Mouse (Mus musculus): Measurements from ENCODE around the gene Tmem59. TPM values are rescaled to one million over a fixed set of nuclear protein-coding genes. Genes with fewer than 3 reads are reported as not detected.

The Tmem59 gene
- polyA plus RNA-seq, 1 experiment from 2014 or later, result 282 TPM

GRCm38 (mm10) chr4:107207016-107207415, 28.8 kb downstream of the Tmem59 start:
- Histone ChIP-seq H3K4me2 (ENCODE audit: low read depth, low read length) (no peak overlapping the region), H3K27ac (ENCODE audit: low read depth) (no peak overlapping the region), H3K9ac (replicated peaks) (no peak overlapping the region), H3K36me3 (replicated peaks; ENCODE audit: insufficient read depth, low read length) (peaks cover 29% of the 10 kb centered on the region), H3K9me3 (ENCODE audit: low read length) (no peaks in the 10 kb centered on the region), H3K4me1 (ENCODE audit: insufficient read depth) (peaks cover 5% of the 10 kb centered on the region), H3K4me3 (ENCODE audit: low read depth, low read length) (no peak overlapping the region), H3K27me3 (ENCODE audit: insufficient read depth, low read length) (no peaks in the 10 kb centered on the region)
- TF ChIP-seq EP300 (IDR thresholded peaks at IDR 0.05; ENCODE audit: low read depth), result no peak
- no peak for TF ChIP-seq CTCF (IDR thresholded peaks at IDR 0.05; ENCODE audit: low read depth)
- WGBS (ENCODE audit: insufficient replicate concordance), result 90% methylated on average over 2 of the region's 2 CpGs
- no peak for ATAC-seq
- DNase-seq, result no peak

GRCm38 (mm10) chr4:107208880-107209279, 30.7 kb downstream of the Tmem59 start, which contains the start of gene Ldlrad1:
Ldlrad1 (plus strand) TSS chr4:107209180.
- WGBS (ENCODE audit: insufficient replicate concordance), result 93% methylated on average over 3 of the region's 3 CpGs
- H3K27me3 ChIP-seq (ENCODE audit: insufficient read depth, low read length), result no peaks in the 10 kb centered on the region
- no peak within 1 kb of the TSS for H3K4me3 ChIP-seq (ENCODE audit: low read depth, low read length)
- no peak within 1 kb of the TSS for H3K9ac ChIP-seq (replicated peaks)
- TF ChIP-seq CTCF (IDR thresholded peaks at IDR 0.05; ENCODE audit: low read depth) (no peak), EP300 (IDR thresholded peaks at IDR 0.05; ENCODE audit: low read depth) (no peak)
- ATAC-seq, result no peak
- no peak within 1 kb of the TSS for H3K27ac ChIP-seq (ENCODE audit: low read depth)
- no peak within 1 kb of the TSS for H3K4me2 ChIP-seq (ENCODE audit: low read depth, low read length)
- peaks cover 5% of the 10 kb centered on the region for H3K4me1 ChIP-seq (ENCODE audit: insufficient read depth)
- no peaks in the 10 kb centered on the region for H3K9me3 ChIP-seq (ENCODE audit: low read length)
- H3K36me3 ChIP-seq (replicated peaks; ENCODE audit: insufficient read depth, low read length), result peaks cover 12% of the 10 kb centered on the region
- no peak for DNase-seq

GRCm38 (mm10) chr4:107210483-107211097, 32.4 kb downstream of the Tmem59 start:
- 24% methylated on average over 5 of the region's 5 CpGs for WGBS (ENCODE audit: insufficient replicate concordance)
- H3K27ac ChIP-seq (ENCODE audit: low read depth), result no peak overlapping the region
- no peaks in the 10 kb centered on the region for H3K27me3 ChIP-seq (ENCODE audit: insufficient read depth, low read length)
- peak; percentile 49; the same call in 1 of the 2 replicates for ATAC-seq
- H3K9ac ChIP-seq (replicated peaks), result no peak overlapping the region
- TF ChIP-seq EP300 (IDR thresholded peaks at IDR 0.05; ENCODE audit: low read depth) (no peak), CTCF (IDR thresholded peaks at IDR 0.05; ENCODE audit: low read depth) (no peak)
- no peak overlapping the region for H3K4me3 ChIP-seq (ENCODE audit: low read depth, low read length)
- H3K36me3 ChIP-seq (replicated peaks; ENCODE audit: insufficient read depth, low read length), result peaks cover 6% of the 10 kb centered on the region
- peaks cover 5% of the 10 kb centered on the region for H3K4me1 ChIP-seq (ENCODE audit: insufficient read depth)
- no peaks in the 10 kb centered on the region for H3K9me3 ChIP-seq (ENCODE audit: low read length)
- H3K4me2 ChIP-seq (ENCODE audit: low read depth, low read length), result no peak overlapping the region
- DNase-seq, result no peak

- Histone ChIP-seq H3K27me3 (ENCODE audit: insufficient read depth, low read length) (no peaks in the 10 kb centered on the region), H3K4me2 (ENCODE audit: low read depth, low read length) (no peak overlapping the region), H3K4me3 (ENCODE audit: low read depth, low read length) (no peak overlapping the region), H3K9ac (replicated peaks) (no peak overlapping the region), H3K9me3 (ENCODE audit: low read length) (no peaks in the 10 kb centered on the region), H3K27ac (ENCODE audit: low read depth) (no peak overlapping the region), H3K36me3 (replicated peaks; ENCODE audit: insufficient read depth, low read length) (peaks cover 2% of the 10 kb centered on the region), H3K4me1 (ENCODE audit: insufficient read depth) (peaks cover 5% of the 10 kb centered on the region)
- DNase-seq (no peak), ATAC-seq (no peak)
- 79% methylated on average over 4 of the region's 4 CpGs for WGBS (ENCODE audit: insufficient replicate concordance)
- no peak for TF ChIP-seq CTCF (IDR thresholded peaks at IDR 0.05; ENCODE audit: low read depth)
- TF ChIP-seq EP300 (IDR thresholded peaks at IDR 0.05; ENCODE audit: low read depth), result no peak
These were observed 33.3 kb downstream of the Tmem59 start for GRCm38 (mm10) chr4:107211465-107211864.

- TF ChIP-seq EP300 (IDR thresholded peaks at IDR 0.05; ENCODE audit: low read depth), result no peak
- no peak for TF ChIP-seq CTCF (IDR thresholded peaks at IDR 0.05; ENCODE audit: low read depth)
- Histone ChIP-seq H3K4me3 (ENCODE audit: low read depth, low read length) (no peak overlapping the region), H3K27ac (ENCODE audit: low read depth) (no peak overlapping the region), H3K9me3 (ENCODE audit: low read length) (no peaks in the 10 kb centered on the region), H3K9ac (replicated peaks) (no peak overlapping the region), H3K4me2 (ENCODE audit: low read depth, low read length) (no peak overlapping the region), H3K4me1 (ENCODE audit: insufficient read depth) (peaks cover 5% of the 10 kb centered on the region), H3K27me3 (ENCODE audit: insufficient read depth, low read length) (no peaks in the 10 kb centered on the region), H3K36me3 (replicated peaks; ENCODE audit: insufficient read depth, low read length) (no peaks in the 10 kb centered on the region)
- ATAC-seq (no peak), DNase-seq (no peak)
- WGBS (ENCODE audit: insufficient replicate concordance), result 81% methylated on average over 5 of the region's 5 CpGs
These were observed 33.7 kb downstream of the Tmem59 start for GRCm38 (mm10) chr4:107211936-107212335.

- H3K4me3 ChIP-seq (ENCODE audit: low read depth, low read length), result no peak overlapping the region
- no peak overlapping the region for H3K9ac ChIP-seq (replicated peaks)
- ATAC-seq (no peak), DNase-seq (no peak)
- no peaks in the 10 kb centered on the region for H3K27me3 ChIP-seq (ENCODE audit: insufficient read depth, low read length)
- no peaks in the 10 kb centered on the region for H3K9me3 ChIP-seq (ENCODE audit: low read length)
- TF ChIP-seq CTCF (IDR thresholded peaks at IDR 0.05; ENCODE audit: low read depth), result peak; percentile 36
- TF ChIP-seq EP300 (IDR thresholded peaks at IDR 0.05; ENCODE audit: low read depth), result no peak
- H3K36me3 ChIP-seq (replicated peaks; ENCODE audit: insufficient read depth, low read length), result no peaks in the 10 kb centered on the region
- H3K4me1 ChIP-seq (ENCODE audit: insufficient read depth), result peaks cover 18% of the 10 kb centered on the region
- H3K4me2 ChIP-seq (ENCODE audit: low read depth, low read length), result no peak overlapping the region
- 58% methylated on average over 12 of the region's 12 CpGs for WGBS (ENCODE audit: insufficient replicate concordance)
- no peak overlapping the region for H3K27ac ChIP-seq (ENCODE audit: low read depth)
These were observed 35.2 kb downstream of the Tmem59 start for GRCm38 (mm10) chr4:107213279-107214011.
